Mouse (Mus musculus): Measurements from ENCODE around the gene Olfr153. TPM values are rescaled to one million over a fixed set of nuclear protein-coding genes. Genes with fewer than 3 reads are reported as not detected.

Olfr153 gene
- polyA plus RNA-seq, 1 experiment from 2014 or later = not detected

Other genes with a start within 250 kb of the Olfr153 start
- gene Olfr1118, start 224.2 kb upstream of the Olfr153 start, polyA plus RNA-seq (2015; fragmentation: Nextera tagmentation; extraction: Ambion mirVana) = not detected in 2 replicates
- not detected in 2 replicates for gene Olfr1120, start 177.0 kb upstream of the Olfr153 start, polyA plus RNA-seq (2015; fragmentation: Nextera tagmentation; extraction: Ambion mirVana)
- gene Olfr1121, start 161.9 kb upstream of the Olfr153 start, polyA plus RNA-seq (2015; fragmentation: Nextera tagmentation; extraction: Ambion mirVana) = not detected in 2 replicates
- gene Olfr1122, start 145.9 kb upstream of the Olfr153 start, polyA plus RNA-seq (2015; fragmentation: Nextera tagmentation; extraction: Ambion mirVana) = not detected in 2 replicates
- not detected in 2 replicates for gene Olfr1123, start 115.2 kb upstream of the Olfr153 start, polyA plus RNA-seq (2015; fragmentation: Nextera tagmentation; extraction: Ambion mirVana)
- gene Olfr1124, start 101.5 kb upstream of the Olfr153 start, polyA plus RNA-seq (2015; fragmentation: Nextera tagmentation; extraction: Ambion mirVana) = 0.10 TPM in 1 of 2 replicates, not detected in the other
- gene Olfr1126, start 77.8 kb upstream of the Olfr153 start, polyA plus RNA-seq (2015; fragmentation: Nextera tagmentation; extraction: Ambion mirVana) = not detected in 2 replicates
- not detected in 2 replicates for gene Pramel7, start 34.7 kb upstream of the Olfr153 start, polyA plus RNA-seq (2015; fragmentation: Nextera tagmentation; extraction: Ambion mirVana)
- gene Pramel6, start 25.2 kb upstream of the Olfr153 start, polyA plus RNA-seq (2015; fragmentation: Nextera tagmentation; extraction: Ambion mirVana) = not detected in 2 replicates
- not detected in 2 replicates for gene Olfr1128, start 13.7 kb downstream of the Olfr153 start, polyA plus RNA-seq (2015; fragmentation: Nextera tagmentation; extraction: Ambion mirVana)
- gene Olfr1129, start 42.1 kb downstream of the Olfr153 start, polyA plus RNA-seq (2015; fragmentation: Nextera tagmentation; extraction: Ambion mirVana) = not detected in 2 replicates
- gene Olfr1130, start 74.4 kb downstream of the Olfr153 start, polyA plus RNA-seq (2015; fragmentation: Nextera tagmentation; extraction: Ambion mirVana) = not detected in 2 replicates
- gene Olfr1131, start 95.3 kb downstream of the Olfr153 start, polyA plus RNA-seq (2015; fragmentation: Nextera tagmentation; extraction: Ambion mirVana) = not detected in 2 replicates
- not detected in 2 replicates for gene Olfr1132, start 105.7 kb downstream of the Olfr153 start, polyA plus RNA-seq (2015; fragmentation: Nextera tagmentation; extraction: Ambion mirVana)
- gene Olfr1133, start 115.6 kb downstream of the Olfr153 start, polyA plus RNA-seq (2015; fragmentation: Nextera tagmentation; extraction: Ambion mirVana) = not detected in 2 replicates
- not detected in 2 replicates for gene Olfr1134, start 126.7 kb downstream of the Olfr153 start, polyA plus RNA-seq (2015; fragmentation: Nextera tagmentation; extraction: Ambion mirVana)
- not detected in 2 replicates for gene Olfr1135, start 141.9 kb downstream of the Olfr153 start, polyA plus RNA-seq (2015; fragmentation: Nextera tagmentation; extraction: Ambion mirVana)
- gene Olfr1136, start 162.2 kb downstream of the Olfr153 start, polyA plus RNA-seq (2015; fragmentation: Nextera tagmentation; extraction: Ambion mirVana) = not detected in 2 replicates
- not detected in 2 replicates for gene Olfr1137, start 181.4 kb downstream of the Olfr153 start, polyA plus RNA-seq (2015; fragmentation: Nextera tagmentation; extraction: Ambion mirVana)
- not detected in 2 replicates for gene Olfr1138, start 208.2 kb downstream of the Olfr153 start, polyA plus RNA-seq (2015; fragmentation: Nextera tagmentation; extraction: Ambion mirVana)
- gene Olfr1140, start 212.0 kb downstream of the Olfr153 start, polyA plus RNA-seq (2015; fragmentation: Nextera tagmentation; extraction: Ambion mirVana) = not detected in 2 replicates
- gene Olfr1141, start 222.2 kb downstream of the Olfr153 start, polyA plus RNA-seq (2015; fragmentation: Nextera tagmentation; extraction: Ambion mirVana) = not detected in 2 replicates
- not detected in 2 replicates for gene Olfr152, start 247.7 kb downstream of the Olfr153 start, polyA plus RNA-seq (2015; fragmentation: Nextera tagmentation; extraction: Ambion mirVana)